Mouse (Mus musculus) thymus, adult 18-20 months (tissue): Measurements from ENCODE around the gene Hbb-y.
"Not testable (repeated sequence)": the region's sequence is repeated elsewhere in the genome, so short reads cannot be mapped to it uniquely, and the experiment has no call there.

Source experiments
- DNase-seq, 2 experiments: peaks; one replicate each; pipeline ENCODE4 v3.0.0; 2022; ENCODE audit warnings: mixed read lengths in 2 of 2

The Hbb-y gene

GRCm38 (mm10) chr7:103812174-103812573 lies 40.8 kb downstream of the Hbb-y start:
- DNase-seq, result no peak

DNA sequence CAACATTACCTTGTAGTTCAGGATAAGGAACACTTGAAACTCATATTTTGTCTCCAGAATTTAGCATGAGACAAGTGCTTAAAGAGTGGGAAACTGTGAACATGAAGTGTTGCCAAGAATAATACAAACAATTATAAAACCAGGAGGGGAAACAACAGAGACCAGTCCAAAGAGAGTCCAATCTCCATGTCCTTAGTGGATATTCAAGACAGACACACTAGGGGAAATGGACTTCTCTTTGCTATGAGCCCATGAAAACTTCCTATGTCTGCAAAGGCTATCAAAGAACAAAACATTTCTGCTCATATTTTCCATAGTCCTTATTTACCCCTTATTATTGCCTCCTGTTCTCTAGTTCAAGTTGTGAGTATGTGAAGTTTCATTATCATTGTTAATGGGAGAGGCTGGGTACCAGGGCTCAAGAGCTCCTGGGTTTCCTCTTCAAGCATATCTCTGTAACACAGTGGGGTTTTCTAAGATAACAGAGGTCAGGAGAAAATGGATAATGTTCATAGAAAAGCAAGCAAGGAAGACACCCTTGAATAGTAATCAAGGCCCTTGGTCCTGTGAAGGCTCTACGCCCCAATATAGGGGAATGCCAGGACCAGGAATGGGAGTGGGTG lies 41.7 kb downstream of the Hbb-y start:
- no peak for DNase-seq

DNA sequence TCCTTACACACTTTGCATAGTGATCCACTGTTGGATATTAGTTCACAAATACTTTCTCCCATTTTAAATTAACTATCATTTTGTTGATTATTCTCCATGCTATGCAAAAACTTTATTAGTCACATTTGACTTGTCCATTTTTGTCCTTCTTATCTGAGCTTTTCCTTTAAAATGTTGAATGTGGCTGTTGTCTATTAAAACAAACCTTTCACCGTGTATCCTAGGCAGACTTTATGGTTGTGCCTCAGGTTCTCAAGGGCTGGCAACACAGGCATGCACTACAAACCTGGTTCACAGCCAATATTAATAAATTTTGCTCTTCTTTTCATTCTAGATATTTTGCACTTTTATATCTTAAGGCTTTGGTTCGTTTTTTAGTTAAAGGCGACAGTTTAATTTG lies 42.3 kb downstream of the Hbb-y start:
- DNase-seq, result no peak

DNA sequence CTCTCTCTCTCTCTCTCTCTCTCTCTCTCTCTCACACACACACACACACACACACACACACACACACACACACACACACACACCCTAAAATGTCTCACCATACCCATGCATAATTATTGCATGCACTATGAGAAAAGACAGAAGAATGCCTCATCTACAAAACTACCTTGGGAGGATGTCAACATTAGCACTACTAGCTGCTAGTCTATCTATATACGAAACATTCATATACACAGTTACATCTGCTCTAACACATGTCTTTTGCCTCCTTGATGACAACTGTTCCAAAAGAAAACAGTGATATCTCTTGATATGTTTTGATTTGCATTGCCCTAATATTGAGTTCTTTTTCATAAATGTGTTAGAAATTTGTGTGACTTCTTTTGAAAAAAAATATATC lies 42.7 kb downstream of the Hbb-y start:
- no peak for DNase-seq

GRCm38 (mm10) chr7:103809801-103810155 lies 43.2 kb downstream of the Hbb-y start:
- DNase-seq, result no peak

- DNase-seq, result no peak
These were observed 43.8 kb downstream of the Hbb-y start for GRCm38 (mm10) chr7:103808971-103809800.

GRCm38 (mm10) chr7:103808120-103808519 lies 44.9 kb downstream of the Hbb-y start:
- not testable (repeated sequence) for DNase-seq

DNA sequence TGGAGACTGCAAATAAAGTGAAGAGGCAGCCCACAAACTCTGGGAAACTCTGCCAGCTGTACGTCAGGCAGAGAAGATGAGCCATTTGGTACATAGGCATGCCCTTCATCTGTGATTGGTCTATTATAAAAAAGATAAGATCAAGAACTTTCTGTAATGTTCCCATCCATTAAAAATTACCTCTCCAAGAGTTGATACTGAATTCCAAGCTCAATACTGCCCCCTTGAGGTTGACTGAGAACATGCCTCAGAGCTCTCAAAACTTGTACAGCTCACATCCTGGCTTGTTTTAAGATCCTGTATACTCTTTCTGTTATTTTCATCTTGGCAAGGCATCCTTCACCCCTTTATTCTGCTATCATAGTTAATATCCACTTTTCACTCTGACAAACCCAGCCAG lies 46.2 kb downstream of the Hbb-y start:
- no peak for DNase-seq
